Mouse (Mus musculus) cerebellum, adult 9-10 months (tissue): Measurements from ENCODE around the gene Cog1.

Experiments
- DNase-seq: peaks from one replicate; pipeline ENCODE4 v3.0.0; 2022

Cog1 gene

DNA sequence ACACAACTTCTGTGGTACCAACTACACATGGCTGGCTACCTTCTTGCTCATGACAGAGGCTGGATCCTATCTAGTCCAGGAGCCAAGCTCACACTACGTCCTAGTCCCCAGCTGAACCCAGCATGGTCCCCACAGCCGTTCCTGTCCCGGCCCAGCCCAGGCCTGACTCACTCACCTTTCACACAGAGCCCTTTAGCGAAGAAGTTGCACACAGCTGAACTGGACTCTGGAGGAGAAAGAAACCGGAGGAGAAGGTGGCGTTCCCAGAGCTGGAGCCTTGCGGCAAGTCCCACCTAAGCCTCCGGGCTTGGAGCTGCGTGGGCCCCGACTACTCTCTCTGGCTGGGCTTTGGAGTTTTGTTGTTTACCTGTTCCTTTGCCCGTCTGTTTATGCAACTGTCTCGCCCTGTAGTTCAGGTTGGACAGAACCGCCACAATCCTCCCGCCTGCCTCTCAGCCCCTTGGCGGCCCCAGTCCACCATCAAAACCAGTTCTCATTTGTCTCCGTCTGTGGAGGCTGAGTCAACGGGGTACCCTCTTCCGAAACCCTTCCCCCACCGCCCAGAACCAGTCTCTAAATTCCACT is 59.8 kb downstream of the Cog1 start:
- DNase-seq, result no peak

GRCm38 (mm10) chr11:113709272-113709671 is 60.3 kb downstream of the Cog1 start:
- no peak for DNase-seq

GRCm38 (mm10) chr11:113709731-113710256 is 60.8 kb downstream of the Cog1 start, which contains the start of gene Cpsf4l:
Gene Cpsf4l (minus strand): TSS chr11:113710017.
- no peak for DNase-seq

DNA sequence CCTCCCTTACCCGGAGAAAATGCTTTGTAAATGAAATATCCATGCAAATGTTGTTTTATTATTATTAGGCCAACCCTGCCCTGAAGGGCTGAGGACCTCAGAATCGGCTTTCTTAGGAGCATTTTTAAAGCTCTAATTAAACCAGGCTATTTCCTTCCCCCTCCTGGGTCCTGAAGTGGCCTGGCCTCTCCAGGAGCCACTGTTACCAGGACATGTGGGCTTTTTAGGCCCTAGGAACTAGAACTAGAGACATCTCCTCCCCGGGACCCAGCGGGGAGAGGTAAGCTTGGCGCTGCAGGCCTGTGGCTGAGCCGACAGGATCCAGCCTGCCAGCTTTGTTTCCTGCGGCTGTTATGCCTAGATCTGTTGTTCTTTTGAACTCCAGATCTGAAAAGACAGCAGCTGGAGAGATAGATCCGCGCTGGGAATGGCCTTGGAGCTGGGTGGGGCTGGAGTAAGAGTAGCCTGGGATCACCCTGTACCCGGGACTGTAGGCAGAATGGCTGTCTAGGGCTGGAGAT is 61.3 kb downstream of the Cog1 start:
- DNase-seq, result no peak

DNA sequence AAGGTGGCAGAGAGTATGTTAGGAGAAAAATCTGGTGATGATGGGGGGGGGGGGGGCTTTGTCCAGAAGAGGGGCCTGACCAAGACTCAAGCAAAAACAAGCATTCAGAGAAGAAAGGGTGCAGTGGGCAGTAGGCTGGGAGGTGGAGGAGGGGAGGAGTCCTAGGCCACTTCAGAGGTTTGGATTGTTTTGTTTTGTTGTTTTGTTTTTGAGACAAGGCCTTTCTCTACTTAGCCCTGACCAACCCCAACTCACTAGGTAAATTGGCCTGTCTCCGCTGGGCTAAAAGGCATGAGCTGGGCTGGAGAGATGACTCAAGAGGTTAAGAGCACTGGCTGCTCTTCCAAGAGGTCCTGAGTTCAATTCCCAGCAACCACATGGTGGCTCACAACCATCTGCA is 62.1 kb downstream of the Cog1 start:
- DNase-seq, result no peak

DNA sequence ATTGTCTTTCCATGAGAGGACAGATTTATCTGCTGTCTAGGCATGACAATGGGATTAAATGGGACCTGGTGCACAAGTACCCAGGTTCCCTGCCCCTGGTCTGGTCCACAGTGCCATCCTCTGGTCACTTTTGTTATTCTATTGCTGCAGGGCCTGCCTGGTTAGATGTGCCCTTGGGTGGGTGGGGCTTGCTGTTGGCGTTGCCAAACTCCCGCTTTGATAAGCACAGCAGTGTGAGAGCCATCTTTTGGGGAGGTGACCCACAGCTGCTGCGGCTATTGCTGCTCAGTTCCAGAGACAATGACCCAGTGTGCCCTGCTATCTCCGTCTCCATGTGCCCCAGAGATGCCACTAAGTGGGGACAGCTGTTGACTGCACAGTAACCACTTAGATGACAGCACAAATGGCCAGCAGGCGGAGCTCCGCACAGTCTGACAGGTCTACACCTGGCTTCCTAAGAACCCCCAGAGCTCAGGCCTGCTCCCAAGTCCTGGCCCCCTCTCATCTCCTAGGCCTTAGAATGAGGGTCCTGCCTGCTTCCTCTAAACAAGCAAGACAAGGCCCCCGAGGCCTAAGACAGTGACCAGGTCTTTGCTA is 66.2 kb downstream of the Cog1 start:
- DNase-seq, result no peak

GRCm38 (mm10) chr11:113716132-113716531 is 67.2 kb downstream of the Cog1 start:
- no peak for DNase-seq
